Mouse (Mus musculus): ENCODE measurements around the gene Pou5f1. TPM values are rescaled to one million over a fixed set of nuclear protein-coding genes. Genes with fewer than 3 reads are reported as not detected.

Pou5f1 gene
- polyA plus RNA-seq, 1 experiment from 2014 or later: 0.09 TPM

GRCm38 (mm10) chr17:35544680-35545079 is 38.9 kb downstream of the Pou5f1 start:
- Histone ChIP-seq H3K4me3 (no peak overlapping the region), H3K9me3 (no peaks in the 10 kb centered on the region), H3K4me1 (peaks cover 29% of the 10 kb centered on the region), H3K27me3 (ENCODE audit: insufficient read depth, poor library complexity, severe bottlenecking) (0 out of 2 replicates have a peak, but pooled peaks cover 1% of the 10 kb centered on the region), H3K36me3 (no peaks in the 10 kb centered on the region), H3K27ac (no peak overlapping the region)
- no peak for DNase-seq (ENCODE audit: low spot score)
- WGBS: 31% methylated on average over 6 of the region's 6 CpGs

GRCm38 (mm10) chr17:35547465-35547864 is 41.6 kb downstream of the Pou5f1 start:
- no peaks in the 10 kb centered on the region for H3K27me3 ChIP-seq (ENCODE audit: insufficient read depth, poor library complexity, severe bottlenecking)
- peak overlapping the region; percentile 90; the same call in 1 of the 2 replicates for H3K27ac ChIP-seq
- H3K4me3 ChIP-seq: no peak overlapping the region
- no peaks in the 10 kb centered on the region for H3K9me3 ChIP-seq
- 68% methylated on average over 2 of the region's 2 CpGs for WGBS
- H3K36me3 ChIP-seq: no peaks in the 10 kb centered on the region
- peaks cover 51% of the 10 kb centered on the region for H3K4me1 ChIP-seq
- no peak for DNase-seq (ENCODE audit: low spot score)

GRCm38 (mm10) chr17:35548636-35549035 is 42.8 kb downstream of the Pou5f1 start:
- Histone ChIP-seq H3K9me3 (no peaks in the 10 kb centered on the region), H3K4me3 (0 out of 2 replicates have a peak overlapping the region, but pooled peaks have one; percentile 0), H3K36me3 (no peaks in the 10 kb centered on the region), H3K27me3 (ENCODE audit: insufficient read depth, poor library complexity, severe bottlenecking) (no peaks in the 10 kb centered on the region), H3K4me1 (peaks cover 45% of the 10 kb centered on the region), H3K27ac (peak overlapping the region; percentile 90)
- WGBS: 15% methylated on average over 5 of the region's 5 CpGs
- no peak for DNase-seq (ENCODE audit: low spot score)

GRCm38 (mm10) chr17:35549437-35550142 is 43.8 kb downstream of the Pou5f1 start:
- 24% methylated on average over 15 of the region's 15 CpGs for WGBS
- Histone ChIP-seq H3K27me3 (ENCODE audit: insufficient read depth, poor library complexity, severe bottlenecking) (peaks cover 2% of the 10 kb centered on the region; the same call in 1 of the 2 replicates), H3K4me3 (peak overlapping the region; percentile 40), H3K9me3 (no peaks in the 10 kb centered on the region), H3K27ac (peak overlapping the region; percentile 90), H3K36me3 (no peaks in the 10 kb centered on the region), H3K4me1 (peaks cover 43% of the 10 kb centered on the region)
- peak; percentile 94 for DNase-seq (ENCODE audit: low spot score)

GRCm38 (mm10) chr17:35550143-35550494 is 44.3 kb downstream of the Pou5f1 start:
- H3K4me3 ChIP-seq: peak overlapping the region; percentile 40

GRCm38 (mm10) chr17:35550871-35551270 is 45.1 kb downstream of the Pou5f1 start:
- no peaks in the 10 kb centered on the region for H3K36me3 ChIP-seq
- DNase-seq (ENCODE audit: low spot score): no peak
- peaks cover 43% of the 10 kb centered on the region for H3K4me1 ChIP-seq
- peak overlapping the region; percentile 90 for H3K27ac ChIP-seq
- no peaks in the 10 kb centered on the region for H3K9me3 ChIP-seq
- H3K27me3 ChIP-seq (ENCODE audit: insufficient read depth, poor library complexity, severe bottlenecking): peaks cover 7% of the 10 kb centered on the region; the same call in 1 of the 2 replicates
- H3K4me3 ChIP-seq: no peak overlapping the region
- 45% methylated on average over 8 of the region's 8 CpGs for WGBS

More at GRCm38 (mm10) chr17:35550143-35550494, 44.3 kb downstream of the Pou5f1 start:
- Histone ChIP-seq H3K36me3 (no peaks in the 10 kb centered on the region), H3K27me3 (ENCODE audit: insufficient read depth, poor library complexity, severe bottlenecking) (peaks cover 7% of the 10 kb centered on the region; the same call in 1 of the 2 replicates), H3K9me3 (no peaks in the 10 kb centered on the region), H3K27ac (peak overlapping the region; percentile 90), H3K4me1 (peaks cover 43% of the 10 kb centered on the region)
- WGBS: 89% methylated on average over 4 of the region's 4 CpGs
- DNase-seq (ENCODE audit: low spot score): no peak

- Histone ChIP-seq H3K4me3 (no peak within 1 kb of the TSS), H3K27me3 (ENCODE audit: insufficient read depth, poor library complexity, severe bottlenecking) (peaks cover 7% of the 10 kb centered on the region; the same call in 1 of the 2 replicates), H3K9me3 (no peaks in the 10 kb centered on the region), H3K36me3 (no peaks in the 10 kb centered on the region), H3K4me1 (peaks cover 44% of the 10 kb centered on the region), H3K27ac (peak within 1 kb of the TSS; percentile 90)
- WGBS: 76% methylated on average over 10 of the region's 10 CpGs
- no peak for DNase-seq (ENCODE audit: low spot score)
These were observed 46.1 kb downstream of the Pou5f1 start, which contains the start of gene Cdsn for GRCm38 (mm10) chr17:35551881-35552414. Gene Cdsn, plus strand, starts transcription at chr17:35552128.

GRCm38 (mm10) chr17:35554321-35554720 is 48.5 kb downstream of the Pou5f1 start:
- H3K9me3 ChIP-seq: no peaks in the 10 kb centered on the region
- H3K4me3 ChIP-seq: no peak overlapping the region
- 78% methylated on average over 5 of the region's 5 CpGs for WGBS
- peaks cover 32% of the 10 kb centered on the region for H3K4me1 ChIP-seq
- H3K36me3 ChIP-seq: no peaks in the 10 kb centered on the region
- no peak for DNase-seq (ENCODE audit: low spot score)
- H3K27ac ChIP-seq: no peak overlapping the region
- peaks cover 7% of the 10 kb centered on the region; the same call in 1 of the 2 replicates for H3K27me3 ChIP-seq (ENCODE audit: insufficient read depth, poor library complexity, severe bottlenecking)

- H3K27ac ChIP-seq: no peak overlapping the region
- H3K4me3 ChIP-seq: no peak overlapping the region
- peaks cover 7% of the 10 kb centered on the region; the same call in 1 of the 2 replicates for H3K27me3 ChIP-seq (ENCODE audit: insufficient read depth, poor library complexity, severe bottlenecking)
- 84% methylated on average over 18 of the region's 18 CpGs for WGBS
- peaks cover 26% of the 10 kb centered on the region for H3K4me1 ChIP-seq
- no peaks in the 10 kb centered on the region for H3K9me3 ChIP-seq
- no peak for DNase-seq (ENCODE audit: low spot score)
- no peaks in the 10 kb centered on the region for H3K36me3 ChIP-seq
These were observed 49.1 kb downstream of the Pou5f1 start for GRCm38 (mm10) chr17:35554761-35555397.

- 88% methylated on average over 13 of the region's 13 CpGs for WGBS
- DNase-seq (ENCODE audit: low spot score): no peak
- H3K9me3 ChIP-seq: no peaks in the 10 kb centered on the region
- peaks cover 7% of the 10 kb centered on the region; the same call in 1 of the 2 replicates for H3K27me3 ChIP-seq (ENCODE audit: insufficient read depth, poor library complexity, severe bottlenecking)
- no peak overlapping the region for H3K27ac ChIP-seq
- H3K4me3 ChIP-seq: no peak overlapping the region
- H3K4me1 ChIP-seq: peaks cover 16% of the 10 kb centered on the region
- no peaks in the 10 kb centered on the region for H3K36me3 ChIP-seq
These were observed 50.5 kb downstream of the Pou5f1 start for GRCm38 (mm10) chr17:35556186-35556765.

GRCm38 (mm10) chr17:35556812-35557211 is 51.0 kb downstream of the Pou5f1 start:
- Histone ChIP-seq H3K27me3 (ENCODE audit: insufficient read depth, poor library complexity, severe bottlenecking) (peaks cover 7% of the 10 kb centered on the region; the same call in 1 of the 2 replicates), H3K4me1 (peaks cover 11% of the 10 kb centered on the region), H3K36me3 (no peaks in the 10 kb centered on the region), H3K4me3 (no peak overlapping the region), H3K9me3 (no peaks in the 10 kb centered on the region), H3K27ac (no peak overlapping the region)
- WGBS: 38% methylated on average over 5 of the region's 5 CpGs
- DNase-seq (ENCODE audit: low spot score): no peak

- WGBS: 68% methylated on average over 9 of the region's 9 CpGs
These were observed 51.5 kb downstream of the Pou5f1 start for GRCm38 (mm10) chr17:35557351-35557750.

More at GRCm38 (mm10) chr17:35557351-35557750, 51.5 kb downstream of the Pou5f1 start:
- no peak overlapping the region for H3K27ac ChIP-seq
- peaks cover 7% of the 10 kb centered on the region; the same call in 1 of the 2 replicates for H3K27me3 ChIP-seq (ENCODE audit: insufficient read depth, poor library complexity, severe bottlenecking)
- H3K9me3 ChIP-seq: no peaks in the 10 kb centered on the region
- H3K36me3 ChIP-seq: no peaks in the 10 kb centered on the region
- H3K4me1 ChIP-seq: peaks cover 7% of the 10 kb centered on the region; the same call in 1 of the 2 replicates
- no peak for DNase-seq (ENCODE audit: low spot score)
- H3K4me3 ChIP-seq: no peak overlapping the region
